Mouse (Mus musculus): ENCODE measurements around the gene Fndc8. TPM values are rescaled to one million over a fixed set of nuclear protein-coding genes. Genes with fewer than 3 reads are reported as not detected.

Gene Fndc8
- total RNA-seq, 1 experiment: not detected

Other genes starting within 250 kb of the Fndc8 start
- 0.63 and 0.98 TPM in 2 replicates for gene Cct6b, start 127.8 kb upstream of the Fndc8 start, total RNA-seq (2012; rRNA removed)
- 24.6 and 34.8 TPM in 2 replicates for gene Zfp830, start 127.8 kb upstream of the Fndc8 start, total RNA-seq (2012; rRNA removed)
- 66.5 and 79.1 TPM in 2 replicates for gene Lig3, start 111.0 kb upstream of the Fndc8 start, total RNA-seq (2012; rRNA removed)
- 6.5 and 9.0 TPM in 2 replicates for gene Rffl, start 20.9 kb upstream of the Fndc8 start, total RNA-seq (2012; rRNA removed)
- gene Rad51d, start 1.5 kb upstream of the Fndc8 start, total RNA-seq (2012; rRNA removed): 8.2 and 9.1 TPM in 2 replicates
- 61.5 and 97.9 TPM in 2 replicates for gene Nle1, start 16.3 kb downstream of the Fndc8 start, total RNA-seq (2012; rRNA removed)
- gene Unc45b, start 18.4 kb downstream of the Fndc8 start, total RNA-seq (2012; rRNA removed): 2.3 and 3.6 TPM in 2 replicates
- gene Slfn5, start 59.2 kb downstream of the Fndc8 start, total RNA-seq (2012; rRNA removed): 9.4 and 12.1 TPM in 2 replicates
- gene Slfn9, start 99.7 kb downstream of the Fndc8 start, total RNA-seq (2012; rRNA removed): 10.9 and 12.3 TPM in 2 replicates
- 2.3 and 2.4 TPM in 2 replicates for gene Slfn8, start 128.7 kb downstream of the Fndc8 start, total RNA-seq (2012; rRNA removed)
- gene Slfn2, start 173.0 kb downstream of the Fndc8 start, total RNA-seq (2012; rRNA removed): 0.26 and 2.0 TPM in 2 replicates
- gene Slfn1, start 224.7 kb downstream of the Fndc8 start, total RNA-seq (2012; rRNA removed): not detected in 2 replicates

Data from ES-E14 (cell line).